Mouse (Mus musculus) liver, postnatal 0 days (tissue): ENCODE data around the gene Pramef12.

Experiments
- CTCF ChIP-seq: sonication (generic); IDR thresholded peaks from 2 replicates; pipeline ENCODE4 v1.5.1; 2016; ENCODE audit warnings: antibody characterized with exemption, low read depth
- EP300 ChIP-seq: IDR thresholded peaks from 2 replicates; pipeline ENCODE4 v1.6.1; 2016; ENCODE audit warnings: antibody characterized with exemption, low read depth, mild to moderate bottlenecking

- TF ChIP-seq CTCF = no peak
- TF ChIP-seq EP300 = no peak
These were observed 11.9 kb downstream of the Pramef12 start for GRCm38 (mm10) chr4:144396316-144396715.
